Mouse (Mus musculus): Measurements from ENCODE around the gene Asb8.

The Asb8 gene

DNA sequence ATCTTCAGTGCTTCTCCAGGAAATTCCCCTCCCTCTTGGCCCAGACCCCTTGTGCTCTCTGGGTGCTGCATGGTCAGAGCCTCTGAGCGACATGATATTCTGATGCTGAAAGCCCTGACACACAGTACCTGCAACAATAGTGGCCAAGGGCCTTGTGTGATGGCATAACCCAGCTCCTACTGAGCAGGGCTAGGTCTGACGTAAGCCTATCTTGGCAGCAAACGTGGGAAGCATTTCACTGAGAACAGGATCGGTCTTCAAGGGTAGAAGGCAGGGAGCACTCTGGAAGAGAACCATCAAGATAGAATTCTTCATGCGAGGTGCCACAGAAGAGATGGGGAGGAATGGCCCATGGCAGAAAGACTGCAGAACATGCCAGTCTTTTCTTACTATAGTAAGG, at the start of gene Asb8:
Asb8 (minus strand) TSS at position 101 of the 400 bp plus-strand sequence.
- DNase-seq (ENCODE audit: low spot score): no peak

DNA sequence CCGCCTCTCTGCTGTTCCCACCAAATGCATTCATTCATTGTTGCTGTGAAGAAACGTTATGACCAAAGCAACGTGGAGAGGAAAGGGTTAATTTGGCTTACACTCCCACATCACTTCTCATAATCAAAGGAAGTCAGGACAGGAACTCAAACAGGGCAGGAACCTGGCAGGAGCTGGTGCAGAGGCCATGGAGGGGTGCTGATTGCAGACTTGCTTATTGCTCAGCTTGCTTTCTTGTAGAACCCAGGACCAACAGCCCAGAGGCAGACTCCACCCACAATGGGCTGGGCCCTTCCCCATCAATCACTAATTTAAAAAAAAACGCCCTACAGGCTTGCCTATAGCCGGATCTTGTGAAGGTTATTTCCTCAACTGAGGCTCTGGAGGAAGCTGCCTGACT, 48.7 kb upstream of the Asb8 start:
- no peak for DNase-seq (ENCODE audit: low spot score)

DNA sequence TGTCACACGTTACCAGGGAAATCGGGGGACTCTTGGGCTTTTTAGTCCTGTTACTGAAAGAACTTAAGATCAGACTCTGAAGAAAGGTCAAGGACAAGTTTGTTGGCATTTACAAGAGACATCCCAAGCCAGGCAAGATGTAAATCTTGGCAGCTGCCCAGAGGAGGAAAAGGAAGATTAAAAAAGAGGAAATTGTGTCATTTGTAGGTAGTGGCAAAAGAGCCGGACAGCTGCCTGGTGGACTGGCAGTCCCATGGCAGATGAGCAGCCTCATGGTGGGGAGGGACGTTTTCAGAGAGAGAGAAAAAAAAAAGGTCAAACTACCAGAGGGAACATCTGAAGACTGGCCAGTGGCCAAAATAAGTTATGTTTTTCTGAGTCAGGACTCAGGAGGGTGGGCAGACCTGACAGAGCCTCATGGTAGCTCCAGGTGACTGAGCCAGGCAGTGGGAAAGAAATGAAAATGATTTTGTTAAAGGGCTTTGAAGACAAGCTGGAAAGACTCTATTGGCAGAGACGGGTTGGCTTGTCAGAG, 48.0 kb upstream of the Asb8 start:
- DNase-seq (ENCODE audit: low spot score): no peak

DNA sequence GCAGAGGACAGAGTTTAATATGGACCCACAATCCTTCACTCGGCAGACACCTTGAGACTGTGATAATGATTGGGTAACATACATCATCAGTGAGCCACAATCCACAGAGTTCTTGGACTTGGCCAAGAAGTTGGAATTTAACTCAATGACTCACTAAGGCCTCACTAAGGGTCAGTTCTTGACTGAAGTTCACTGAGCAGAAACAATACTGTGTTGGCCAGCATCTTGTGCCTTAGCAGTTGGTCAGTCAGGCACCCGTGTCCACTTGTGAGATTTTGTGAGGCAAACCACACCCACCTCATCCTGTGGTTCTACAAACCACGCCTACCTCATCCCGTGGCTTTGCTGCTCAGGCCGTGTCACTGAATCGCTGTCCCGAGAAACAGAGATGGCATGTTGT, 44.3 kb upstream of the Asb8 start:
- no peak for DNase-seq (ENCODE audit: low spot score)

DNA sequence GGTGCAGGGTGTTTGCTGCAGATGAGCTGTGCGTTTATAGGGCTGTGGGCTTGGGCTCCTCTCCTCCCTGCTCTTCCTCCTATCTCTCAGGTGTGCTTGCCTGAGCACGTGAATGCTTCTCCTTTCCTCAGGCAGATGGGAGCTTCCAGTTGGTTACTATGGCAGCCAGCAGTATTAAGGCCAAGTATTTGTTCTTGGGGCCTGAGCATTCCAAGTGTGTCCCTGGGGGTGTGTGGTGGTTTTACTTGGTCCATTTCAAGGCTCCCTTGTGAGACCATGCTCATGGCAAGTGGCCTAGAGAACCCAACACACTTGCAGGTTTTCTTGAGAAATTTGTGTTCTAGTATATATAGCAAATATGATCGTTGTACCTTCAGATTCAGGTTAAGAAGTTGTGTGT, 30.0 kb upstream of the Asb8 start, which contains the start of gene Olfr288:
Olfr288 (minus strand) TSS at position 101 of the 400 bp plus-strand sequence.
- no peak for DNase-seq (ENCODE audit: low spot score)

DNA sequence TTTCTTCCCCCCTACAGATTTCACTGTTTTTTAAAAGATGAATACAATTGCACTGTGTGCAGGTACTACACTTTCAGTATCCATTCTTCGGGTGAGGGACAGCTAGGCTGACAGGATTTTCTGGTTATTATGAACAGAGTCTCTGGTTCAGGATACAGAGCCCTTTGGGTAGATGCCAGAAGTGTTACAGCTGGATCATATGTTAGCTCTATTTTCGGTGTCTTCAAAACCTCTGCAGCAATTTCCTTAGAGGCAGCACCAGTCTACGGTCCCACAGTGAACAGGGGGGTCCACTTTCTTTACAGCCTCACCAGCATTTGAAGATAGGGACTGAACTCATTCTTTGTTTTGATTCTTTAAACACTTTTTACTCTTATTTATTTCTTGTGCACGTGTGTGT, 19.0 kb upstream of the Asb8 start:
- DNase-seq (ENCODE audit: low spot score): no peak

DNA sequence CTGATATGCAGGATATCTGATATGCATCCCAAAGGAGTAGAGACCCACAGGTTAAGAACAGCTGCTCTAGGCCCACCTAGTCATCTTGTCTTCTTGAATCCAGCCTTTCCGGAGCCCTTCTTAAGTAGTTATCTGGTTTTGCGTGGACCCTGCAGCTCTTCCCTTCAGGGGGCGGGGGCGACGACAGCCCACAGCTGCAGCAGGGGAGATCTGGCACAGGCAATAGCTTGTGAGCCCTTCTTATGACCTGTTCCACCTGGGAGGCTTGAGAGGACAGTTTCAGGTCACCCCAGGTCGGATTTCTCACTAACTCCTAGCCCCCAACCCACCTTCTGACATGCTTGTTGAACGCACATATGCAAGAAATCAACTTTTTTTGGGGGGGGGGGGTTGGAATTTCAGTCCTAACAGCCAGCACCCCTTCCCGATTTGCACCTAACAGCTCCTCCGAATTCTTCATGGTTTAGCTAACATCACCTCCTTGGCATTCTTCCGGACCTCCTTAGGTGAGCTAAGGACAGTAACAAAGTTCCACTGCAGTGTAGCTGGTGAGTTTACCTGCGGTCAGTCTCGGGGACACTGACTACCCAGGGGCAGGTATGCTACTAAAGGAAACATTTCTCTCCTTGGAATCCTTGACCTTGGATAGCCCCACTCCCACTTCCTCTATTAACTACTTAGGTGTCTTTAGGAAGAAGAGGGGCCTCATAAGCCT, 16.6 kb upstream of the Asb8 start:
- DNase-seq (ENCODE audit: low spot score): no peak

DNA sequence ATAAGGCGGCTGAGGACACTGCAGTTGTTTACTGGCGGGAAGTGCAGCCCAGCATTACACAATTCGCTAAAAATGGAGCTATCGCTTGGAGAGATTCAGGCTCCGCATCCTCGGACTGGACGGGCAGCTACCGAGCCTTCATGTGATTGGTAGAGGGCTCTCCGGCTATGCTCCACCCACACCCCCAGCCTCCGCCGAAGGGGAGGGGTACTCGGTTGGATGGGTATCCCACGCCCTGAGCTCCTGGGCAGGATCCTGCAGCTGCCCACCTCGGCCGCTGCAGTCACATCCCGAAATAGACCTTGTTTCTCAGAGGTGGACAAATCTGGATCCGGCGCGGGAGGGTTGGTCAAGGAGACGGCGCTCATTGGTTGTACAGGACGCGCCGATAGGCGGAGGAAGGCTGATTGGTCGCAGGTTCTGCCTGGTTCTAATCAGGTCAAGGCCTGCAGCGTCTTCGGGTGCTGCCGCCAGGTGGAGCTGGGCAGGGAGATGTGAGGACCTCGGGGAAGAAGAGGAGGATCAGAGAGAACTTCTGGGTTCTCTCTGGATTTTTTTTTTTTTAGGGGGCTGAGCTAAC, 15.8 kb upstream of the Asb8 start:
- DNase-seq (ENCODE audit: low spot score): peak; percentile 92

DNA sequence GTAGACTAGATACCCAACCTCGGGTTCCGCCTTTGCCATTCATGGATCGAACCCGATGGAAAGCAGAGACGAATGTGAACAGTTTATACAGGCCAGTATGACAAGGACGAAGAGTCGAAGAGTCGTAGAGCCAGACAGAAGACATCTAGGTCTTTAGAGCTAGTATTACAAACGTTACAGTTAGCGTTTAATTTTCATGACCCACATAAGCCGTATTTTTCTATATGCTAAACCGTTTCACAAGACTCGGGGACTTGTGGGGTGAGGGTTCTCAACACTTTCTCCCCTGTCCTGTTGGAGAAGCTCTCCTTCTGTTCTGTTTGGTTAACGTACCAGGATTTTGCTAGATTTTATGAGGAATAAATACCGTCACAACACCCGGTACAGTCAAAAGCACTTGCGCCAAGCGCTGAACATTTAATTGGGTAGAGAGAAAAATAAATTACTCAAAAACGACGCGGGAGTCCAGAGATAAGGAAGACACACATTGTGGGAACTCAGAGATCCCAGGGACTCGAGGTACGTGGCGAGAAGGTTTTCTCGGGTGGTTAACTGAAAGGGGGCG, 15.2 kb upstream of the Asb8 start:
- no peak for DNase-seq (ENCODE audit: low spot score)

DNA sequence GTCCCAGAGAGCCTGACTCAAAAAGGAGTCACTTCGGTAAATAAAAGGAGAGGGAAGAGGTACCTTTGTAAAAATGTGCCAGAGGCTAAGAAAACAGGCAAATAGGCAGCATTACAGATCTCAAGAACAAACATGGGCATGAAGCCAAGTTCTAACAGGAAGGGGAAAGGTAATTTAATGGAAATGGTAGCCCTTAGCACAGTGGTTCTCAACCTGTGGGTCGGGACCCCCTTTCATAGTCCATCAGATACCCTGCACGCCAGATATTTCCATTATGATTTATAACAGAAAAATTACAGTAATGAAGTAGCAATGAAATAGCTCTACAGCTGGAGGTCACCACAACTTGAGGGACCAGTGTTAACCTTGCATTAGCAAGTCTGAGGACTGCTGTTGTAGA, 11.9 kb upstream of the Asb8 start:
- no peak for DNase-seq (ENCODE audit: low spot score)

DNA sequence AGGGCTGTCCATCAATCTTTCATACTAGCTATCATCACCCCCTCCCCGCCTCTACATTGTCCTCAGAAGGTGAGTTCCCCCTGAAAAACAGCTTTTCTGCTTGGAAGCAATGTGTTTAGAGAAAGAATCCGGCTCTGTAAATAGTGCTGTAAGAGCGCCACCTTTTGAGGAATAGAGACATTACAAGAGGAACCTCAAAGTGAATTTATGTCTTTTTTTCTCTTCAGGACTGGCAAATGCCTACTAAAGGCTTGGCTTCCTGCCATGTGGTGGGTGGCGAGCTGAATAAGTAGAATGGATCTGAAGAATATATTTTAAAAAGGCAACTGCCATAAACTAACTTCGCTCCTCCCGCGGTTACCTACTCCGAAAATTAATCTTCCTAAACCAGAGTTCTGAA, 8.4 kb upstream of the Asb8 start:
- no peak for DNase-seq (ENCODE audit: low spot score)

DNA sequence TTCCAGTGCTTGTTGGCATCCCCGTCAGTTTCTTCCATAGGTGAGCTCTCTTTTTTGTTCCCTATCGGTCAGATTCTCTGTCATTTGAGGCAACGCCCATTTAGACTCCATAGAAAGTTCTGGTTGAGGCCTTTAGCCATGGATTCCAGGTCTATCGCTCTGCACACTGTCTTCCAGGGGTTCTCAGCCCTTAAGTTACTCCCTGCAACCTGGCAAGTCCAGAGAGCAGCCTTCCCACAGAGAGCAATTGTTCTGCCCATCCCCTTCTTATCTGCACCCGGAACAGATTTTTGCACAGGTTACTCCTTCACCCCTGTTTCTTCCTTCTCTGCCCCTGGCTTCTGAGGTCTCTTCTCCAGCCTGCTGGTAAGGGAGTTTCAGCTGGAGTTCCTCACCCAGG, 6.7 kb upstream of the Asb8 start:
- DNase-seq (ENCODE audit: low spot score): no peak

DNA sequence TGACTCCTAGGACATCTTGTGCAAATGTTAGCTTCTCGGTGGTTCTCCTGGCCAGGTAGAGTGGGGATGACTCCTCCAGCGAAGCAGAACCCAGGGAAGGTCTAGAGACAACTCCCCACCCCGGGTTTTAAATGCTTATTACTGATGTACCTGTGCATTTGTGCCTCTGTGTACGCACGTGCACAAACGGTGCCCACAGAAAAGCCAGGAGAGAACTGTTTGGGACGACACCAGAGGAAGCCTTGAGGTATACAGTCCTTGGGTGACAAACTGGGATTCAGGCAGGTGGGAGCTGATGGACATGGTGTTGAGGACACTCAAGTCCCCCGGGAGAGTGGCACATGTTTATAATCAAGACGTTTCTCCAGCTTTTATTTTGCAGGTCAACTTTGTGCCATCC, 5.5 kb upstream of the Asb8 start:
- DNase-seq (ENCODE audit: low spot score): no peak

DNA sequence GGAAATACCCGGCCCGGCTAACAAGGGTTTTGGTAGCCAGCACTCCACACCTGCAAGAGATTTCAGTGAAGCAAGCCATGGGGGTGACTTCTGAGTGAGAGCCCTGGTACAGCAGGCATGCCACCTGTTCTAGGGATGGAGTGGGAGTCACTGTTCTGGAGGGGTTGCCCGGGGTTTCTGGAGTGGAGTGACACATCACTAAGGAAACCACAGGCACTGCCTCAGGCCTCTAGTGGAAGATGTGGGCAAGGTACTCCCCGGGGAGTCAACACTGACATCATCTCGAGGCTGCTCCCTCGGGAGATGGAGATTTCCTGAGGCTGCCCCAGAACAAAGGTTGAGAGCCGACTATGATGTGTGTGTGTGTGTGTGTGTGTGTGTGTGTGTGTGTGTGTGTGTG, 4.9 kb upstream of the Asb8 start:
- DNase-seq (ENCODE audit: low spot score): no peak

DNA sequence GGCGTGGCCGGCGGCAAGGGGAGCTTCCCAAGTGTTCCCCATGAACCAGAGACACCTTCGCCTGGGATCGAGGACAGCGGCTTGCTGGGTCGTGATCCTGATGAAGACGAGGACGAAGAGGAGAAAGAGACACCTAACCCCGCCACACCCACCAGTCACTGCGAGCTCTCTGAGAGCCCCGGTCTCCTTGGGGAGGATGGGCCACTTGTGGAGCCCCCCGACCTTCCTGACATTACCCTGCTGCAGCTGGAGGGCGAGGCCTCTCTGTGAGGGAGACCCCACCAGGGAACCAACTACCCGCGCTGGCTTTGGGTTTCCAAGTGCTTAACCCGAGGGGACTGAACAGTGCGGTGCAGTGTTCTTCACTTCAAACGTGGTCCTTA, 3.2 kb upstream of the Asb8 start:
- DNase-seq (ENCODE audit: low spot score): no peak

DNA sequence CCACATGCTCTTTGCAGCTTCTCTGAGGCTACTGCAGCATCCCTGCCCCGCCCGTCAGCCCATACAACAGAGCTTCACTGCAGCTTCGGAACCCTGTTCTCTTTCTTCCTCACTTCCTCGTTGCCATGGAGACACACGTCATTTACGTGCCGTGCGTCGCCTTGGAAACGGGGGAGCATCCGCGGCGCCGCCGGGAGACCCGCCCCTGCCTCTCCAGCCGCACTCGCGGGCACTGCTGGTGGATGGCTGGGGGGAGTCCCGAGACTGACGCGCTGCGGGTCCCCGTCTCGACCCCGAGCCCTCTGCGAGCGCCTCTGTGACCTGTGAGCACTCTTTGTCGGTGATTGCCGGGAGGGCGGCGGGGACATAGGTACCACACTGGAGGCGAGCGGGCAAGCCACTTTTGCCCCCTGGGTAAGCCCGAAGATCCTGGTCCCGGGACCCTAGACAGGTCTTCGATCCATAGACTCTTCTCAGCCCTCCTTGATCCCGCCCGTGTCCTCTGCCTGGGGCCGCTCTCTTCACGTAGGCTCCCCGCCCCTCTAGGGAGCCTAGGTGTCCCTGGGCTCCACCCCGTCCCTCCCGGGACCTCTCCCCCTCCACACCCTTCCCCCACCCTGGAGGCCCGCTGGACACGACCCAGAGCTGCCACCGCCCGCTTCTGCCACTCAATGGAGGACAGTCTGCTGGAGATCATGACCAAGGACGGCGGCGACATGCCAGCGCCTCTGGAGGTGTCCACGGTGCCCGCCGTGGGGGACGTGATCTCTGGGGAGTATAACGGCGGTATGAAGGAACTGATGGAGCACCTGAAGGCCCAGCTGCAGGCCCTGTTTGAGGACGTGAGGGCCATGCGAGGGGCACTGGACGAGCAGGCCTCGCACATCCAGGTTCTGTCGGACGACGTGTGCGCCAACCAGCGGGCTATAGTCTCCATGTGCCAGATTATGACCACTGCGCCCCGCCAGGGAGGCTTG, 2.5 kb upstream of the Asb8 start:
- peak; percentile 70 for DNase-seq (ENCODE audit: low spot score)

DNA sequence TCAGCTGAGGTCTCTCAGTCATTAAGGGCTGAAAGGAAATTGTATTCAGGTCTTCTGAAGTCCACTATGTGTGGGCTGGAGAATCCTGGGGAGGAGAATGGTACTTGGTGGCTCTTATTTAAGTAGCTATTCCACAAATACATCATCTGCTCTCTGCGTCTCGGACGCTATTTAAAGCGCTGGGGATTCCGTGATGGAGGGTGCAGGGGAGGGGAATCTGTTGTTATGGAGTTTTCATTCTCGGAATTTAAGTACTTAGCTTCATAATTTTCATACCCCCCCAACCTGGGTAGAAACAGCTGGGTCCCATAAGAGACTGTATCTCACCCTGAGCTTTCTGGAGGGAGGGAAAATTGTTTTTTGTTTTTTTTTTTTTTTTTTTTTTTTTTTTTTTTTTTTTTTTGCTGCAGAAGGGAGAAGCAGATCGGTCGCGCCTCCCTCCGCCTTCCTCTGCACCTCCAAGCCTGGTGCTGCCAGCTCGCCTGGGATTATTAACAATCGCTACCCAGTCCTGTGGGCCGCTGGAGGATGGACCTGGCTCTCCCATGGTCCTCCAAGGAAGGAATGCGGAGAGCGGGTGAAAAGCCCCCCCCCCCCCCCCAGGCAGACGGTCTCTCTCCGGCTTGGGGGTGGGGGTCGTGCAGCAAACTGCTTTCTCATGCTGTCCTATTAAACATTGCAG, 1.7 kb upstream of the Asb8 start, which contains the start of gene Ccdc184:
Ccdc184 (plus strand) TSS at position 196 of the 682 bp plus-strand sequence.
- no peak for DNase-seq (ENCODE audit: low spot score)

DNA sequence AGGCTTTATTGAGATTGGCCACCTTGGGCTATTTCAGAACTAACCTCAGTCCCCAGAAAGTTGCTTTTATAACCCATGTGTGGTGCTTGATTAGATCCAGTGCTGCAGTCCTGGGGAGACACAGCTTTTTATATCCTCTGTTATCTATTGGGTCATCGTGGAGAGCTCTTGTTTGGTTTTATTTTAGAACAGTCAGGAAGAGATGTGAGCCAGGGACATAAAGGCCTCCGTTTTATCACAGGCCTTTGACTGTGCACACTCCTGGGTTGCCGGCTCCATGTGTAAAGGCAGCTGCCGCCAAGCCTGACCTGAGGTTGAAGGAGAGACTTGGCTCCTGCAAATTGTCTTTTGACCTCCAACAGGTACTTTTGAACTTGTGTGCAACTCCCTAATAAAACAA, 2.9 kb downstream of the Asb8 start:
- no peak for DNase-seq (ENCODE audit: low spot score)

DNA sequence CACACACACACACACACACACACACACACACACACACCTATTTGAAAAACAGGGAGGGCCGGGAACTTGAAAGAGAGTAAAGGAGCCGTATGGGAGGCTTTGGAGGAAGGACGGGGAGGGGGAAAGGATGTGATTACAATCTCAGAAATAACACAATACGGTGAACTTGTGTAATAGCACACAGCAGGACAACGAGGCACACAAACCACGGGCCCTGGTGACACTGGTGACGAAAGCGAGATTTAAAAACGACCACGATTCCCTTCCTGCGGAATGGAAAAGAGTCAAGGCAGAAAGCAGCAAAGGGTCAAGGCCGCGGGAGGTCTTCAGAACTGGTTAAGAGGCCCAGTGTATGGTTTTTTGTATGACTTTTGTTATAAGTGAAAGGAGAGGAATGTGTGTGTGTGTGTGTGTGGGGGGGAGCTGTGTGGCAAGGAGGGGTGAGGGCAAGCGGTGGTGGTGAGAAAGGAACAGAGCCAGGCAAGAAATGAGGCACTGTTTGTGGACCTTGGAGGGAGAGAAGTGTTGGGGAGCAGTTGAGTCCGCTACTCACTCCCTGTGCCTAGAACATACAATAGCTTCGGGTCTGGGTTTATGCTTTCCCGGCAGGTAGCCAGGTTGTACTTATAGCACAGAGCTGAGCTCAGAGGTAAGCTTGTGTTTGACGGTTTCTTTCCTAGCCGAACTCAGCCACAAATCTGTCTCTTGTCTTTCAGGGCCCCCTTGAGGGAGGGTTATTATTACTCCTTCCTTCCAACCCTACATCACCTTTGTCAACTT, 4.2 kb downstream of the Asb8 start:
- no peak for DNase-seq (ENCODE audit: low spot score)

DNA sequence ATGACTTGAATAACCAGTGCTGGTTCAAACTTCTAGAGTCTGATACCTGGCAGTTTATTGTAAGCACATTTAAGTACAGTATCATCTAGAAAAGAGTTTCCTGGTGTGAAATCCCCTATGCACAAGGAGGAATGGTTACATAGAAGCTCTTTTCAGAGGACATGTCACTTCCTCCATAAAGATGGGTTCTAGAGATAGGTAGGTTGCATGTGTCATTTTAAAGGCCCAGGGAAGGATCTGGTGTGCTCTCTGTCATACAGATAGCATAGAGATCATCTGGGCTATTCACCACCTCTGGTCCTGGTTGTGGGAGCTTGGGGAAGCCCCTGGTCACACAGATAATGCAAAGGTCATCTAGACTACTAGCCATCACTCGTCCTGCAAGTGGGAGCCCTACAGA, 8.2 kb downstream of the Asb8 start:
- DNase-seq (ENCODE audit: low spot score): no peak

DNA sequence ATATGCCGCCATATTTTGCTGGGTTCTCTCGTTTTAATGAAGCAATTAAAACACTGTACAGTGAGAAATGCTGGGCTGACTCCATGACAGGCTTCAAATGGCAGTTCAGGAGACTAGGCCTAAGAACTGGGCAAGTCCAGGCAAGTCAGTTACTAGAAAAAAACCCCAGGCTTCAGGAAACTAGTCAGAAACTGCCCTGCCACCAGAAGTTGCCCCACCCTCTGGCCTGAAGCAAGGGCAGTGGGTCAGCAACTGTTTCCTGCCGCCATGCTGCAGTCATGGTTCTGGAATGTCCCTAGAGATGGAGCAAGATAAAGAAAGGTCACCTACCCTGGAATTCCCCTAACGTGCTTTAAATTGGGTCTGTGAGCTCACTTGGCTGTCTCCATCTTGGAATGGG, 9.5 kb downstream of the Asb8 start:
- peak; percentile 51 for DNase-seq (ENCODE audit: low spot score)

All from yolk sac, embryonic 10.5 days (tissue).